Mouse (Mus musculus) kidney, adult 2 months (tissue): ENCODE measurements at regions not wholly inside any gene's neighbourhood (a gene's known extent, or its start where the extent isn't known, plus 50 kb on each side); places are given as distances from the start of the nearest gene placed in this dataset.

Experiments used
- DNase-seq: peaks from one replicate; pipeline ENCODE4 v3.0.0; 2021
- H3K27ac ChIP-seq: fragments of 200-500 bp; 2 replicates; pipeline ENCODE4 v1.5.1; 2012; ENCODE audit warnings: low read depth, low read length, control low read depth, inconsistent platforms; ENCODE audit not compliant: insufficient read depth
- H3K27me3 ChIP-seq: fragments of 200-500 bp; replicated peaks from 2 replicates; pipeline ENCODE4 v1.6.1; 2012; ENCODE audit warnings: mild to moderate bottlenecking, moderate library complexity, low read length, inconsistent platforms; ENCODE audit not compliant: control insufficient read depth, insufficient read depth
- H3K36me3 ChIP-seq: fragments of 200-500 bp; 2 replicates; pipeline ENCODE4 v1.6.1; 2012; ENCODE audit warnings: mild to moderate bottlenecking, moderate library complexity, low read length, inconsistent platforms; ENCODE audit not compliant: control insufficient read depth, insufficient read depth
- H3K4me1 ChIP-seq: fragments of 200-500 bp; 2 replicates; pipeline ENCODE4 v1.6.1; 2011; ENCODE audit warnings: low read length; ENCODE audit not compliant: control insufficient read depth, insufficient read depth
- H3K4me3 ChIP-seq: fragments of 200-500 bp; 2 replicates; pipeline ENCODE4 v1.5.1; 2011; ENCODE audit warnings: mild to moderate bottlenecking, low read depth, low read length, control low read depth; ENCODE audit not compliant: insufficient read depth
- CTCF ChIP-seq: fragments of 200-500 bp; conservative IDR thresholded peaks from 2 replicates; pipeline ENCODE4 v1.5.1; 2011; ENCODE audit warnings: low read depth, mild to moderate bottlenecking, control low read depth, low read length, moderate library complexity, mixed read lengths; ENCODE audit not compliant: insufficient read depth, insufficient read length
- POLR2A ChIP-seq: fragments of 200-500 bp; IDR thresholded peaks from one replicate; pipeline ENCODE4 v1.6.1; 2011; ENCODE audit warnings: low read depth, low read length, control low read depth
- WGBS: fragments of 180-500 bp; shearing (Covaris S2); methylation state at CpG from one replicate; pipeline ENCODE4 v1.1.7; 2018; 5-methylcytosine and 5-hydroxymethylcytosine counted together

DNA sequence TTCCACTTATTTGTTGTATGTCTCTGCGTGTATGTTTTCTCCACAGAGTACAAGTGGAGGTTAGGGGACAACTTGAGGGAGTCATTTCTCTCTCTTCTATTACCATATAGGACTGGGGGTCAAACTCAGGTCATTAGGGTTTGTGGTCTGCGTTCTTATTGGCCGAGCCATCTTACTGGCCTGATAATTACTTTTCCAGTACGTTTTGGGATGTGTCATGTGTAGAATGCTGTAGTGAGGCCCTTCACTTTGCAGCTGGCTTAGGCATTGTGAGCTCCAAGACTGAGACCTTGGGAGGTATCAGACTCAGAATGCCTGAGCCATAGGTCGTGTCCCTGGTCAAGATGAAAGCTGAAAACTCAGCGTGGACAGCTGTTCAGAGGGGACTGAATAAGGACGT lies 161.7 kb upstream of the 4931429L15Rik start:
- Histone ChIP-seq H3K36me3 (no peaks in the 10 kb centered on the region), H3K4me1 (0 out of 2 replicates have a peak, but pooled peaks cover 4% of the 10 kb centered on the region), H3K27ac (no peak overlapping the region), H3K27me3 (no peaks in the 10 kb centered on the region), H3K4me3 (no peak overlapping the region)
- WGBS, result 67% methylated on average over 7 of the region's 7 CpGs
- DNase-seq, result no peak
- no peak for TF ChIP-seq POLR2A
- no peak for TF ChIP-seq CTCF

DNA sequence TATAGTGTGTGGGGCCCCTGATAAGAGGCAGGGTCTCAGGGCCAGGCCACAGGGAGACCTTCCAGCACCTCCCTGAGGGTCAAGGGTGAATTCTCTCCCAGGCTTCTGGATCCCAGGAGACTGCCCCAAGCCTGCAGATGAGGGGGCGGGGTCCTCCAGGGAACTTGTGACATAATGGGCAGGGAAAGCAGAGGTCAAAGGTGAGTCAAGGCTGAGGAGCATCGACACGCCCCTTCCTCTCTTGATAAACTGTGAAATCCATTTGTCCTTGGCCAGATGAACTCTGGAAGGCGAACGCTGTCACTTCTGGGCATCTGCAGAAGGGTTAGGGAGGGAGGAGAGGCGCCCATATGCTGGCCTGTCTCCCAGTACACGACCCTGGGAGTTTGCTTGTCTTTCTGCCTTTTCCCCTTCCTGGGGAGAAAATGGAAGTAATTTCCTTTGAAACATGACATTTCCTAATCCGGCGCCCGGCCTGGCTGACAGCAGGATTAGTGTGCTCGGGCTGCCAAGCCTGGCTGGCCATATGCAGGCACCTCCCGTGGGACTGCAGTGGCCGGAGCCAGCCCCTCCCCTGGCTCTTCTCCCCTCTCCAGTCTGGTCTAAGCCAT lies 160.4 kb upstream of the 4931429L15Rik start:
- Histone ChIP-seq H3K36me3 (no peaks in the 10 kb centered on the region), H3K4me1 (0 out of 2 replicates have a peak, but pooled peaks cover 4% of the 10 kb centered on the region), H3K27ac (no peak overlapping the region), H3K4me3 (no peak overlapping the region), H3K27me3 (no peaks in the 10 kb centered on the region)
- peak; percentile 86 for DNase-seq
- WGBS, result 21% methylated on average over 13 of the region's 13 CpGs
- no peak for TF ChIP-seq POLR2A
- TF ChIP-seq CTCF, result no peak

DNA sequence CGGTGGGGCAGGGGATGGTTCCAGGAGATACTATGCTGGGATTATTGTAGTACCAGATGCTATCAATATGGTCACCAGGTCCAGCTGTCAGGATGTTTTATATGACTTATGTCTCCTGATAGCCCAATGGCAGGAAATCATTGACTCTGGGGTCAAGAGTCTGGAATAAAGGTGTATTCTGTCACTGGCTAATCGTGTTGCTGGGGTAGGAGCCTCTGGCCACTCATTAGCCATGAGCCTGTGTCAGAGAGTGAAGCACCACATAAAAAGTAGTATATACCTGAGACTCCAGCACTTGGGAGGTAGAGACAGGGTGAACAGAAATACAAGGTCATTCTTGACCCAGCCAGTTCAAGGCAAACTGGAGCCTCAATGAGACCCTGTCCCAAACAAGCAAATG lies 158.8 kb upstream of the 4931429L15Rik start:
- H3K36me3 ChIP-seq, result no peaks in the 10 kb centered on the region
- H3K4me1 ChIP-seq, result 0 out of 2 replicates have a peak, but pooled peaks cover 4% of the 10 kb centered on the region
- H3K27ac ChIP-seq, result no peak overlapping the region
- DNase-seq, result peak; percentile 47
- 30% methylated on average over 2 of the region's 2 CpGs for WGBS
- no peak for TF ChIP-seq POLR2A
- no peak for TF ChIP-seq CTCF
- no peak overlapping the region for H3K4me3 ChIP-seq
- no peaks in the 10 kb centered on the region for H3K27me3 ChIP-seq

DNA sequence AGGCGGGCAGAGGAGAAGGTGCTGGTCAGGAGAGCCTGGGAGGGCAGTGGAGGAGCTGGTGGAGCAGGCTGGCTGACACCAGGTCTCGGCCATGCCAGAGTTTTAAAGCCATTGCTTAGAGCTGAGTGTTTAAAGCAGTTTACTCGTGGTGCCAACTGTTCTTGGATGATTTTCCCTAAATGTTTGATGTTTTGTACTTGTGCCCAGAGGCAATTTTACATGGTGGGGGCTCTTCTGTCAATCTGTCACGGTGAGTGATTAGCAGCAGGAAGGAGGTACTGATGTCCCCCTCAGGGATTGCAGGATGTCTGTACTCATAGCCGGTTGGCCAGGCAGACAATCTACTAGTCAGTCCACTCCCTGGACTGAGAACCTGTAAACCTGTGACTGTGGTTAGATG lies 156.7 kb upstream of the 4931429L15Rik start:
- Histone ChIP-seq H3K4me1 (0 out of 2 replicates have a peak, but pooled peaks cover 4% of the 10 kb centered on the region), H3K4me3 (no peak overlapping the region), H3K27ac (no peak overlapping the region), H3K27me3 (no peaks in the 10 kb centered on the region), H3K36me3 (no peaks in the 10 kb centered on the region)
- 72% methylated on average over 5 of the region's 5 CpGs for WGBS
- DNase-seq, result no peak
- TF ChIP-seq CTCF (no peak), POLR2A (no peak)

DNA sequence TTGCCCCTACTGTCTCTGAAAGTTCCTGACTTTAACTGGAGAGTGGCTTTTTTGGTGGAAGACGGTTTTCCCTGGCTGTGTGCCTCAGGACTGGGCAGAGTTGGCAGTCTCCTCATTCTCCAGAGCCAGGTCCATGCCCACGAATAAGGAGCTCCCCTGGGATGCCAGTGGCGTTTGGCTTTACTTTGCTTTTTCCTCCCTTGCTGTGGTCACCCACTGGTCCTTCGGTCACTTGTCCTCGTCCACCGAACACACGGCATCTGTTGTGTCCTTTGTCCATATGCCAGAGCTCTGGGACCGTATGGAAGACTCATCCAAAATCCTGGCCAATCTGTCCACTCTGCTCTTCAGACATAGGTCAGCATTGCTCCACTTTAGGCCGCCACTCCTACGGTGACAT lies 153.9 kb upstream of the 4931429L15Rik start:
- WGBS, result 83% methylated on average over 10 of the region's 10 CpGs
- H3K36me3 ChIP-seq, result no peaks in the 10 kb centered on the region
- H3K27ac ChIP-seq, result no peak overlapping the region
- H3K4me3 ChIP-seq, result no peak overlapping the region
- H3K4me1 ChIP-seq, result peaks cover 15% of the 10 kb centered on the region; the same call in 1 of the 2 replicates
- no peak for TF ChIP-seq POLR2A
- no peak for TF ChIP-seq CTCF
- no peak for DNase-seq
- no peaks in the 10 kb centered on the region for H3K27me3 ChIP-seq

DNA sequence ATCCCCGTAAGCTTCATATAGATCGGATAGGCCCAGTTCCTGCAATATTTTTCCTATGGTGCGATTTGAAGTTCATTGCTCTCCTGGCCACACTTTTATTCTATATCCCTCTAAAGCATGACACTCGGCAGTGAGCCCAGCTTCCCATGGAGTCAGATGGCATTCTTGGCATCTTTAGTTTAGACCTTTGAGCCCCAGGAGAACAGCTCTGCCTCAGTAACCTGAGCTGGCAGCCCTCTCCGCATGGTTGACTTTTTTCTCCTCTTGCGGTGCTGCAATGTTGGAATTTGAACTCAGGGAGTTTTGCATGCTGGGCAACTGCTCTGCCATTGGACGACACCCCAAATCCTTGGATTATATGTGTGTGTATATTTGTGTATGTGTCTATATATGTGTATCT lies 149.7 kb upstream of the 4931429L15Rik start:
- WGBS, result 53% methylated on average over 7 of the region's 7 CpGs
- H3K4me3 ChIP-seq, result no peak overlapping the region
- peak overlapping the region; percentile 53 for H3K27ac ChIP-seq
- peaks cover 12% of the 10 kb centered on the region; the same call in 1 of the 2 replicates for H3K4me1 ChIP-seq
- no peaks in the 10 kb centered on the region for H3K36me3 ChIP-seq
- no peak for TF ChIP-seq CTCF
- TF ChIP-seq POLR2A, result no peak
- peak; percentile 93 for DNase-seq
- no peaks in the 10 kb centered on the region for H3K27me3 ChIP-seq

DNA sequence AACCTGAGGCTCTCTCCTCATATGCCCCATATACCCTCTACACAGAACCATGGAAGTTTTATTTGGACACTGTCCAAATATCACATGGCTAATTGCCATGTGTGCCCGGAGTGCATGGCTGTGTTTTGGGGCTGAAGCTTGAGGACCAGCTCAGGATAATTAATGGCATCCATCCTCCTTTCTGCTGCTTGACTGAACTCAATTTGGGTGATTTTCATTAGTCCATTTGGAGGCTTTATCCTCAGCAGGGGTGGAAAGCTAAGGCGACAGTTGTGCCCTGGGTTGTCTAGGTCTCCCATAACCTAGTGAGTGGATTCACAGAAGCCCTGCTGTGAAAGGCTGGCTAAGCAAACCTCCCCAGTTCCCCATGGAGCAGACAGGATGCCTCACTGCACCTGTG lies 148.5 kb upstream of the 4931429L15Rik start:
- no peak for TF ChIP-seq CTCF
- no peak for TF ChIP-seq POLR2A
- DNase-seq, result no peak
- no peaks in the 10 kb centered on the region for H3K36me3 ChIP-seq
- no peak overlapping the region for H3K27ac ChIP-seq
- no peak overlapping the region for H3K4me3 ChIP-seq
- no peaks in the 10 kb centered on the region for H3K27me3 ChIP-seq
- peaks cover 12% of the 10 kb centered on the region; the same call in 1 of the 2 replicates for H3K4me1 ChIP-seq
- 51% methylated on average over 2 of the region's 2 CpGs for WGBS
